Mouse (Mus musculus) thymus, adult 18-20 months (tissue): ENCODE measurements around the gene Xxylt1.
"Not testable (repeated sequence)": the region's sequence is repeated elsewhere in the genome, so short reads cannot be mapped to it uniquely, and the experiment has no call there.

ENCODE experiments used
- DNase-seq, 2 experiments: peaks; one replicate each; pipeline ENCODE4 v3.0.0; 2022; ENCODE audit warnings: mixed read lengths in 2 of 2

The Xxylt1 gene

GRCm38 (mm10) chr16:31022287-31022686, 58.9 kb downstream of the Xxylt1 start:
- DNase-seq, result no peak

- no peak for DNase-seq
Observed at GRCm38 (mm10) chr16:31019514-31019913, 61.7 kb downstream of the Xxylt1 start.

DNA sequence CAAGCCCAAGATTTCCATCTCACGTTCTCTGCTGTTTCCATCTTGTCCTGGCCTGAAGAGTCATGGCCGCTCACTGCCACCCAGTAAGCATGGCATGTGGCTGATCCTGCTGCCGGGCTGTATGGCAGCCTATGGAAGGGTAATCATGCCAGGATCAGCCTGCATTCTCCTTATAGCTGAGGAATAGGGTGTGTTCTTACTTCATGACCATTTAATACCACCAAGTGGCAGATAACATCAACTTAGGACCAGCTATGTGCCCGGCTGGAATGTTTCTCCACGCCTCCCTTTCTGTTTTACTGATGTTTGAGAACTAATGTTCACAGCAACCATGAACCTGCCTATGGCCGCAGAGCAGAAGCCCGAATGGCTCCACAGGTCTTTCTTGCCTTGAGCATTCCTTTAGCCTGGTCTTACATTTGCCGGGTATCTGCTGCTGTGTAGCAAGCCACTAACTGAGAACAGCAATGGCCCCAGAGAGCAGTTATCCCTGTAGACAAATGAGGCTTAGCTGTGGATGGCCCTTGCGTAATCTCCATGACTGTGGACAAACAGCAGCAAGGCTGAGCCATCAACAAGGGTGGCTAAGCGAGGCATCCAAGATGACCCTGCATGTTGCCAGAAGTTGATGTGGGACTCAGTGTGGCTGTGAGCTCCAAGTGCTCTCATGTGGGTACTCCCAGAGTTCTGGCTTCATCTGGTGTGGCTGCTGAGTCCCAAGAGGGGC, 63.4 kb downstream of the Xxylt1 start:
- DNase-seq, result no peak

- no peak for DNase-seq
Observed at GRCm38 (mm10) chr16:31016669-31017068, 64.6 kb downstream of the Xxylt1 start.

DNA sequence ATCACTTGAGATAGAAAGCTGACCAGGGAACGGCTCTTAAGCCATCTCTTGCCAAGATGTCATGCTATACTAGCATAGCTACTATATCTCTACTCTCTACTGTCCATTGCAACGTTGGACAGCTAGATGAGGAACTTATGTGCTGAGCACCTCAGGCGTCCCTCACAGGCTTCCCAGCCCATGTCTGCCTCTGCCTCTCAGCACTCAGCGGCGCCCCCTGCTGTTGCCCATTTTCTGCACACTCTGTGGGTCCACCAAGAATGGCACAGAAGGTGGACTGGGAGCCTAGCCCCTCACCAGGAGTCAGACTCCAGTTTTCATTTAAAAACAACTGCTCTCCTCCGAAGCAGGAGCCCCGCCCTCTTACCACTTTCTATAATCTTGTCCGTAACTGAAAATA, 65.1 kb downstream of the Xxylt1 start:
- DNase-seq, result no peak

DNA sequence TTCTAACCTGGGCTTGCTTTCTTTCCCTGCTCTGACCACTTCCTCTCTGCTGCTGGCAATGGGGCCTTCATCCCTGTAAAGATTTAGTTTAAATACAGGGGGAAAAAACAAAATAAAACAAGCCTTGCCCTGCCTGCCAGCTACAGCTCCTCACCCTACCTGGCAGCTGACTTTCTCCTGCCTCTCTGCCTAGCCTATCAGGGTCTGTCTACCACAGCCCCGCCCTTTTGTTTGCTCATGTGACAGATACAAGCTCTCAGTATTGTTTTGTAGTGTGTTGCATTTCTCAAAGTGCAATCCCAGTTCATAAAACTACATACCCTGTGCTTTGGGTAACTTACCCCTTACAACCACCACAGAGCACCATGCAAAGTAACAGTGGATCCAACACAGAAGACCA, 66.0 kb downstream of the Xxylt1 start:
- DNase-seq, result no peak

- no peak for DNase-seq
Observed at GRCm38 (mm10) chr16:31012236-31012635, 69.0 kb downstream of the Xxylt1 start.

GRCm38 (mm10) chr16:31010443-31010842, 70.8 kb downstream of the Xxylt1 start:
- no peak for DNase-seq

DNA sequence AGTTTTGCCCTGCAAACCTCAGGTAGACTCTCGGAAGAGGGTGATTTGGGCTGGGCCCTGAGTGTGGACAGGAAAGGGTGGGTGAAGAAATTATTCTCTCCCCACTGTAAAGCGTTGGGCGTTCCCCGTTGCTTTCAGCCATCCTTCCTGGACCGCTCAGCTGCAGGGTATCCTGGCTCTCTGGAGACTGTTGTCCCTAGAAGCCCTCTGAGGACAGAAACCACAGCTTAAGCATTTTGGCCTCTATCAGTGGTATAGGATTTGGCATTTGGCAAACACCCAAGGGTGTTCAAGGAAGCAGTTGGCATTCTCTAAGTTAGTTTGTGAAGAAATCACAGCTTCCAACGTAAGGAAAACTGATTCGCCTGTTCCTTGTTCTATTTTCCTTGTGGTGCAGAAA, 72.9 kb downstream of the Xxylt1 start:
- no peak for DNase-seq

- no peak for DNase-seq
Observed at GRCm38 (mm10) chr16:31007582-31007981, 73.7 kb downstream of the Xxylt1 start.

DNA sequence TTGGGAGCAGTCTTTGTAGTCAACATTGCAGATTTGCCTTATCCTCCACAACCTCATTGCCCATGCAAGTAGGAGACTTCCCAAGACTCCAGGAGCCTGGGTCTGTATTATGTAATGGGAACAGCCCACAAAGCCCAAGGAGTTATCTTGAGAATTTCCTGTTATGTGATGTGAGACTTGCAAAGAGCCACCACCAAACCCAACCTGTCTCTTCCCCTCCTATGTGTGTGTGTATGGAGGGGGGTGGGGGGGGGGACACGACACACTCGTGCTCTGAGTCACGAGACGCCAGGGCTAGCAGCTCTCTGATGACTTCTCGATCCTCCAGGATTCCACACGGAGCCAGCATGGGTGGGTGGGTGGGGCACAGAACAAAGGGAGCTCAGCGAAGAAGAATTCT, 75.5 kb downstream of the Xxylt1 start:
- no peak for DNase-seq

DNA sequence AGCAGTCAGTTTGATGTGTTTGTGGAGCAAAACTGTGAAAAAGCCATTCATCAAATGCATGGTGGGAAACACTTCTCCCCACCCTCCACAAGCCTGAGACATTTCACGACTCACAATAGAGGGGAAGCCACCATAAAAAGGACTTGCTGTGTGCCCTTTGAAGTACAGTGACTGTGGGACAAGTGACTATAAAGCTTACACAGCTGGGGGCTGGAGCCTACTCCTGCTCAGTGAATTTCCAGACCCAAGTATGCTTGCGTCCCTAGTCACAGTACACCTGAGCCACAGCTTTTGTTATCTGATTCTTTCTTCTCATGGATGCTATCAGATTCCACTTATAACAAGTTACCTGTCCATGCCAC, 76.9 kb downstream of the Xxylt1 start:
- DNase-seq, result no peak

- DNase-seq, result not testable (repeated sequence)
Observed at GRCm38 (mm10) chr16:31003592-31004320, 77.5 kb downstream of the Xxylt1 start.

DNA sequence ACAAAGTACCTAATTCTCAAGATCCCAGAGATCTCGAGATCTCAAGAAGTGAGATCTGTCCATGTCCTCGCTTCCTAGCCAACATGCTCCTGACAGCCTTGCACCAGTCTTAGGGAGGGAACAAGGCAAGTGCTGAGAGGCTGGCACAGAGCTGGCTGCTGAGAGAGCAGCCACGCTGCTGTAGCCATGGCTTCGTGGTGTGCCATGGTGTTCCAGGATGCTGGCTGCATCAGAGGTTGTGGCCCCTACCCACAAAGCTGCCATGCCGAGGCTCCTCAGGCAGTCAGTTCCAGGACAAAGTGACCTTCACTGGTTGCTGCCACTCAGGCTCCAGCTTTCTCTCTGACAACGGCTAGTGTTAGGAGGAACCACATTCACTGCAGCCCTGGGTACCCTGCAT, 78.3 kb downstream of the Xxylt1 start:
- no peak for DNase-seq

- no peak for DNase-seq
Observed at GRCm38 (mm10) chr16:31002117-31002516, 79.1 kb downstream of the Xxylt1 start.

- DNase-seq, result no peak
Observed at GRCm38 (mm10) chr16:30998711-30999110, 82.5 kb downstream of the Xxylt1 start.

- no peak for DNase-seq
Observed at GRCm38 (mm10) chr16:30998048-30998447, 83.2 kb downstream of the Xxylt1 start.

GRCm38 (mm10) chr16:30995446-30995845, 85.8 kb downstream of the Xxylt1 start:
- no peak for DNase-seq

DNA sequence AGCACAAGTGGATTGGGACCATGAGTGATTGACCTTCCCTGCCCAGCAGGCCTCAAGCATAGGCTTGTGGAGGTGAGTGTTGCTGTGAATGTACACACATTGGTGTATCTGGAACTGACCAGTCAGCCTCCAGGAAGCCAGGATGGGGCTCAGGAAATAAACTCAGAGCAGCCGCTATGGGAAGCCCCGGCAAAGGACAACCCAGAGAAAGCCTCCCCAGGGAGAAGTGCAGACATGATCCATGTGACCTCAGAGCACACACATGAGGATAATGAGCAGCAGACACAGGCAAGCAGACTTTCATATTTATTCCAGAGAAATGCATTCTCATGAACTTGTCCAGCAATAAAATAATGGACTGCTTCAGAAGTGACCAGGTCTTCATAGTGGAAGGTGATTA, 86.4 kb downstream of the Xxylt1 start:
- DNase-seq, result no peak

- DNase-seq, result no peak
Observed at GRCm38 (mm10) chr16:30994296-30994695, 86.9 kb downstream of the Xxylt1 start.

DNA sequence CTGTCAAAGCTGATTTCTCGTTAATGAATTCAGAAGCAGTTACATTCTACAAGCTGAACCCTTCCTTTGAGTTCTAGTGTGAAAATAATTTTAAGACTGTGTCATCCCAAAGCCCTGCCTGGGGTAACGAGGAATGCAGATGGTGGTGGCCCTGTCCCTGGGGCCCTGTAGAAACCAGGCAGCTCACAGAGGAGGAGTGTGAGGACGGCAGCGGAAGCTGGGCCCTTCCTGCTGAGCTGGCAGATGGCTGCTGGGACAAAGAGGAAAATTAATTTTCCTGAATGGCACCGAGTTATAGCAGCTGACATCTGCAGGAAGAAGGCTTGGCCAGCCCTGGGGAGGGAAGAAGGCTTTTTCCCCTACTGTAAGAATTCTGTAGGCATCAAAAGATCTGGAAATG, 88.7 kb downstream of the Xxylt1 start:
- DNase-seq, result no peak

- no peak for DNase-seq
Observed at GRCm38 (mm10) chr16:30990661-30991060, 90.6 kb downstream of the Xxylt1 start.

DNA sequence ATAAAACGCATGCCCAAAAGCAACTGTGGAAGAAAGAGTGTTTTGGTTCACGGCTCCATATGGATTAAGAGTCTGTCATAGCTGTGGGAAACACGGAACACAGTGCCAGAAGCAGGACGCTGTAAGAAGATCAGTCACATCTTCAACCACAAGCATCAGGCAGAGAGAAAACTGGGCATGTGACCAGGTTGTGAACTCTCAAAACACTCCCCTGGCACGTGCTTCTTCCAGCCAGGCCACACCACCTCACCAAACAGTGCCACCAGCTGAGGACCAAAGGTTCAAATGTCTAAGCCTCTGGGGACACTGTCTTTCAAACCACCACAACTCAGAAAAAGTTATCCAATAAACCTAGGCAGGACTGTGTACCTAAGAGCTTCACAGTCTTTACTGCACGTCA, 93.0 kb downstream of the Xxylt1 start:
- no peak for DNase-seq

- no peak for DNase-seq
Observed at GRCm38 (mm10) chr16:30987684-30988083, 93.5 kb downstream of the Xxylt1 start.
